Comparison of ENCODE assay signal across 8 mouse cellular contexts in genomic region chr13:118714284-118715065, GRCm38 (mm10). TPM values are rescaled to one million over a fixed set of nuclear protein-coding genes. Genes with fewer than 3 reads are reported as not detected.
DNase-seq lines count a peak whose midpoint lies in the region; ATAC-seq and TF ChIP-seq lines count a peak whose summit lies in the region.

No protein-coding gene starts in this region.

- no peaks in the 10 kb centered on the region for H3K36me3 ChIP-seq in hindbrain, embryonic 16.5 days (ENCODE audit: control insufficient read depth, insufficient read depth, low read length)
- H3K36me3 ChIP-seq in liver, postnatal 0 days (replicated peaks; ENCODE audit: insufficient read depth, low read length) = no peaks in the 10 kb centered on the region

- peaks cover 3% of the 10 kb centered on the region for H3K27me3 ChIP-seq in hindbrain, embryonic 16.5 days (replicated peaks; ENCODE audit: control insufficient read depth, insufficient read depth, low read length)
- peaks cover 30% of the 10 kb centered on the region for H3K27me3 ChIP-seq in liver, postnatal 0 days (ENCODE audit: insufficient read depth, low read length)

- TF ChIP-seq EP300 in liver, postnatal 0 days (IDR thresholded peaks at IDR 0.05; ENCODE audit: low read depth) = no peak

- ATAC-seq in hindbrain, embryonic 16.5 days = peak; percentile 72
- ATAC-seq in liver, postnatal 0 days = no peak

- DNase-seq in adrenal gland, postnatal 10 days = peak; percentile 26
- no peak for DNase-seq in adrenal gland, adult 18-20 months (ENCODE audit: low spot score in 2 of 2)
- DNase-seq in thymus, postnatal 4 days = peak; percentile 7
- no peak for DNase-seq in thymus, adult 18-20 months
- no peak for DNase-seq in liver, postnatal 0 days
- peak; percentile 14 for DNase-seq in right cerebral cortex, postnatal 25 days
- DNase-seq in spleen, adult 12 weeks (ENCODE audit: low spot score) = no peak

- peaks cover 20% of the 10 kb centered on the region for H3K4me1 ChIP-seq in hindbrain, embryonic 16.5 days (ENCODE audit: control insufficient read depth, insufficient read depth, low read depth, low read length)
- no peaks in the 10 kb centered on the region for H3K4me1 ChIP-seq in liver, postnatal 0 days (ENCODE audit: insufficient read depth)

- H3K27ac ChIP-seq in hindbrain, embryonic 16.5 days (ENCODE audit: low read depth, low read length) = no peak overlapping the region
- no peak overlapping the region for H3K27ac ChIP-seq in liver, postnatal 0 days (ENCODE audit: low read depth)

- peak overlapping the region; percentile 57 for H3K4me3 ChIP-seq in hindbrain, embryonic 16.5 days (ENCODE audit: low read length)
- peak overlapping the region; percentile 30 for H3K4me3 ChIP-seq in liver, postnatal 0 days (ENCODE audit: low read depth, low read length)

- H3K9ac ChIP-seq in hindbrain, embryonic 16.5 days (ENCODE audit: low read depth, low read length) = peak overlapping the region; percentile 61
- no peak overlapping the region for H3K9ac ChIP-seq in liver, postnatal 0 days (replicated peaks)

- WGBS in hindbrain, embryonic 16.5 days = under 1% methylated on average over 18 of the region's 36 CpGs
- WGBS in liver, postnatal 0 days (ENCODE audit: insufficient replicate concordance) = 1% methylated on average over 23 of the region's 36 CpGs

- no peak for TF ChIP-seq CTCF in liver, postnatal 0 days (IDR thresholded peaks at IDR 0.05; ENCODE audit: low read depth)

- peak overlapping the region; percentile 95 for H3K4me2 ChIP-seq in hindbrain, embryonic 16.5 days (ENCODE audit: low read length)
- H3K4me2 ChIP-seq in liver, postnatal 0 days (ENCODE audit: low read depth, low read length) = peak overlapping the region; percentile 63

- H3K9me3 ChIP-seq in hindbrain, embryonic 16.5 days (ENCODE audit: control insufficient read depth, low read length) = no peaks in the 10 kb centered on the region
- no peaks in the 10 kb centered on the region for H3K9me3 ChIP-seq in liver, postnatal 0 days (ENCODE audit: low read length)

RNA-seq across cellular contexts. Expression of gene Fgf10, which starts 44.9 kb away (rescaled TPM):
- total RNA-seq in adrenal gland, postnatal 10 days (2021) = 1 to 10 TPM; 3.6 to 4.4 TPM
- 1 to 10 TPM; 1.6 to 3.6 TPM for total RNA-seq in adrenal gland, adult 18-20 months (2021)
- 2.6 and 3.3 TPM in 2 replicates for polyA plus RNA-seq in hindbrain, embryonic 16.5 days (2015; fragmentation: Nextera tagmentation; extraction: Ambion mirVana)
- 0.05 and 0.06 TPM in 2 replicates for polyA plus RNA-seq in liver, postnatal 0 days (2015; fragmentation: Nextera tagmentation; extraction: Ambion mirVana)

Comparison
In these comparisons a context has a peak if more than half of its experiments do, and no peak if none do; other contexts are left out.
1. DNase-seq: peak in adrenal gland, postnatal 10 days (single experiment), thymus, postnatal 4 days (single experiment) and right cerebral cortex, postnatal 25 days (single experiment); none in adrenal gland, adult 18-20 months (0 of 2), thymus, adult 18-20 months (0 of 2), liver, postnatal 0 days (single experiment) and spleen, adult 12 weeks (single experiment).